Mouse (Mus musculus) embryonic stem cell, embryonic (primary cell): ENCODE measurements around the gene Wdr26.

Experiments used
- CTCF ChIA-PET, 4 experiments: fragments of 300-600 bp in 2 of 4; fragments of 350-600 bp in 2 of 4; sonication (Branson Sonifier 250); formaldehyde crosslinking; loops; one replicate each; lab custom pipeline; 2022; ENCODE audit warnings: inconsistent platforms in 2 of 4; lab: Charles Lee
- POLR2A ChIA-PET, 4 experiments: fragments of 300-600 bp in 2 of 4; fragments of 350-600 bp in 2 of 4; sonication (Branson Sonifier 250); formaldehyde crosslinking; loops; one replicate each; lab custom pipeline; 2022; ENCODE audit warnings: antibody characterized with exemption in 4 of 4, inconsistent platforms in 1 of 4; lab: Charles Lee

The Wdr26 gene

DNA sequence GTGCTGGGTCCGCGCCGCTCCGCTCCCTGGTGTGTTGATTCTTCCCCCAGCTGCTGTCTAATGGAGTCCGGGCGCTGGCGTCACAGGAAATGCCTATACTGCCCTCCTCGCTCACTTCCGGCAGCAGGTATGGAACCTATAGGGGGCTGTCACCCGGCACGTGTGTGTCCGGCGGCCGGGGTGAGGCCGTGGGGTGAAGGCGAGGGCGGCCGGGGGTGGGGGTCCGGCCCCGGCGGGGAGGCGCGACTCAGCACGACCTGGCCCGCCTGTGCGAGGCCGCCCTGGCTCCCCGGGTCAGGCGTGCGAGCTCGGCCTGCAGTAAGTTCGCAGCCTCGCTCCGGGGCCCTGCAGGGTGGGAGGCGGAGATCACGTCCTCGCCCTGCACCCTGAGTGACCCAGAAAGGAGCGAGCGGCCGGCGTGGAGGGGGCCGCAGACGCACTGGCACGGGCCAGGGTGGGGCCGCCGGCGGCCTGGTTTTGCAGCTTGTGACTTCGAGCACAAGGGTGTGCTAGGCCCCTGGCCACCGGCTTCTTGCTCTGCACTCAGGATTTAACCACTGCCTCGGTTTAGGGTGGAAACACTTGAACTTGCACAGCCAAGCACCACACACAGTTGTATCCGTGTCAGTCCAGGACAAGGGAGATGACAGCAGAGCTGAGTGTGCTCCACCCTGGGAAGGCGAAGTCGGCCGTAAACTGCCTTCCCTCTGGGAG is at the start of gene Wdr26:
Gene Wdr26, minus strand, starts transcription at position 82 of the 714 bp plus-strand sequence.
- CTCF ChIA-PET = interaction anchor here (0.5 to 1.9 kb wide), 5 partner anchors 20 to 901 kb away, joined by 3 to 7 read pairs (median 5); no protein-coding TSS in a partner anchor
- POLR2A ChIA-PET = interaction anchor here (0.5 to 6.1 kb wide), 29 partner anchors 8 to 349 kb away, joined by 3 to 75 read pairs (median 4); partner anchors contain the start of genes Nvl (in 2 of the 4) and Cnih4 (in 1 of the 4)

DNA sequence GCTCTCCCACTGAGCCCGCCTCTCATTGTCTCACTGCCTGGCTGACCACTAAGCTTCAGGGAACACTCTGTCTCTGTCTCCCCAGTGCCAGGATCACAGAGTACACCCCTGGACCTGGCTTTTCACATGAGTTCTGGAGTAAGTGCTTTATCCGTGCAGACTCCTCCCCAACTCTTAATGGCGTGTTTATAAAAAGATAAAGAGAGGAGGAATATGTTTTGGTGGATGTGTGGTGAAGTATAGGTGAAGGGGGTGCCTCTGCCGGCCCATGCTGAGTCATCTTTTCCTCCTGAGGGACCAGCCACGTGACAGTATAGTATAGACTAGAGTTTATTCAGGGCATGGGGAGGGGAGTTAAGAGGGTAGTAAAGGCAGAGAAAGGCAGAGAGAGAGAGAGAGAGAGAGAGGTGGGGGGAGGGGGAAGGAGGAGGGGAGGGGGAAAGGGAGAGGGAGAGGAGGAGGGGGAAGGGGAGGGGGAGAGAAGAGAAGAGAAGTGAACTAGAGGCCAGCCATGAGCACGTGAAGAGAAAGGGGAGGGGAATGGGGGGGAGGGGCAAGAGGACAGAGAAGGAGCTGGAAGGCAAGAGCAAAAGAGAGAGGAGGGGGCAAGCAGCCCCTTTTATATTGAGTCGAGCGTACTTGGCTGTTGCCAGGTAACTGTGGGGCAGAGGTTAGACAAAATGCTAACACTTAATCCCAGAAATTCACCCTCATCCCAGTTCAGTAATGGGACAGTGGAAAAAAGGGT is 49.3 kb upstream of the Wdr26 start:
- ChIA-PET CTCF (interaction anchor here in 2 of 4 experiments (0.6 to 1.5 kb wide), 3 partner anchors 12 to 205 kb away, joined by 3 to 9 read pairs (median 5); no protein-coding TSS in a partner anchor), POLR2A (interaction anchor here in 2 of 4 experiments (0.5 to 23.2 kb wide), 11 partner anchors 10 to 70 kb away, joined by 3 to 369 read pairs (median 4); no protein-coding TSS in a partner anchor)

DNA sequence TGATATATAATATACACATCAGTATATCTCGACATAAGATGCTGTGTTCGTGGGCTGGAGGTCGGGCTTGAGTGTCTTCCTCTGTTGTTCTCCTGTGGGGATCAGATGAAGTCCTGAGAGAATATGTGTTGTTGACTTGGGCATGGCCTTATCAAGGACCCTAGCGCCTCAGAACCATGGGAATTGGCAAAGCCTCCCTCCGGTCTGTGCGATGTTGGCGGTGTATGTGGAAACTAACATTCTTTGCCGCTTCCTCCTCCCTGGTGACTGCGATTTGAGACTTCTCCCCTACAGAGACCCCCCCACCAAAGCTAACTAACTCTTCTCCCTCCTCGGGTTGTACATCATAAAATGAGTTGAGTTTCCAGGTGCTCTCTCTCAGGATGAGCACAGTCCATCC is 48.6 kb upstream of the Wdr26 start:
- CTCF ChIA-PET = interaction anchor here in 1 of 4 experiments (0.6 kb wide), 1 partner anchor 205 kb away, joined by 9 read pairs; no protein-coding TSS in a partner anchor
- POLR2A ChIA-PET = interaction anchor here in 2 of 4 experiments (1.1 to 23.2 kb wide), 7 partner anchors 10 to 71 kb away, joined by 3 to 369 read pairs (median 5); no protein-coding TSS in a partner anchor

DNA sequence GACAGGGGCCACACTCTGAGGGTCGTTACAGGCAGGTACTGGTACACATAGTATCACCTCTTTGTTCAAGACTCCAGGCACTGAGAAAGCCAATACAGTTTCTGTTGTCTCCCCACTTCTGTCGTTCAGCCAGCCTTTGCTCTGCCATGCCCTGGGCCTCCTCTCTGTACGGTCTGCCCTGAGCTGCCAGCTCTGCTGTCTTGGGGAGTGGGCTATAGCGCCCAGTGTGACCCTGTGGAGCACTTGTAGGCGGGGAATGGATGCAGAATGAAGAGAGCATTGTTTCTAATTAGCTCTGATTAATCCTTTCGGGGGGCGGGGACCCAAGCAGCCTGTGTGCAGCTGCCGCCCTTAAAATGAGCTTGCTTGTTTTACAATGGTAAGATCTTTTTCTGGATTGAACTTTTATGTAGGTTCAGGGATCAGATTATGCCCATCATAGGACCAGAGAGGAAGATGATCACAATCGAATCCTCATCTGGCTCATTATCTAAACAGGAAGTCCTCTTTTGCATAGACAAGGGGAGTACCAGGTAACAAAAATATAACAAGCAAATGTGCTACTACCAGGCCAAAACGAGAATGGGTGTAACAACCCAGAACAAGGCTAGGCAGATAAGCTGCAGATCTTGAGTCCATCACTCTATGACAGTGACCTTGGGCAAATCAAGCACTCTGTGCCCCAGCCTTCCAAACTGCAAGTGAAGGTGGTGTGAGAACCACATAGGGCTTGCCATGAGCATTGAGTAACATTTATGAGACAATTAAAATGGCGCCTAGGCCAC is 48.0 kb upstream of the Wdr26 start:
- ChIA-PET CTCF (interaction anchor here in 2 of 4 experiments (0.6 to 2.0 kb wide), 2 partner anchors 13 to 204 kb away, joined by 5 to 9 read pairs; no protein-coding TSS in a partner anchor), POLR2A (interaction anchor here in 2 of 4 experiments (0.9 to 23.2 kb wide), 6 partner anchors 10 to 94 kb away, joined by 3 to 369 read pairs (median 5); no protein-coding TSS in a partner anchor)

DNA sequence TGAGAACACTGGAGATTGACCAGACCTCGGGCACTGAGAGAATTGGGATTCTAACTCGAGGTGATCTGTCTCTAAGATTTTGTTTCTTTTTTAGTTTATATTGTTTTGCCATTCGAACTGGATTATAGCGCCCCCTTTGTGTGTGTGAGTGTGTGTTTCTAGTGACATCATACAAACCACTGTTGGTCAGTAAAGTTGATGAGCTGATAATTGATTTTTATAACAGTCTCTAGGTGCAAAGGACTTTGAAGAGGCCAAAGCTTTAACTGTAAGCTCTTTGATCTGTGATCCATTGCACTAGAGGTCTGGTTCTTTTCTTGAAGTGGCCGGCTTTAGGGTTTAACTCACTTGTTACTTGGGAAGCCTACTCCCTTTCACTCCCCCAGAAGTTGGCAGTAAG is 47.3 kb upstream of the Wdr26 start:
- ChIA-PET CTCF (interaction anchor here in 1 of 4 experiments (2.0 kb wide), 1 partner anchor 14 kb away, joined by 5 read pairs; no protein-coding TSS in a partner anchor), POLR2A (interaction anchor here in 3 of 4 experiments (0.7 to 23.2 kb wide), 9 partner anchors 9 to 373 kb away, joined by 3 to 369 read pairs (median 5); partner anchors contain the start of gene Cnih3 (in 1 of the 3))

DNA sequence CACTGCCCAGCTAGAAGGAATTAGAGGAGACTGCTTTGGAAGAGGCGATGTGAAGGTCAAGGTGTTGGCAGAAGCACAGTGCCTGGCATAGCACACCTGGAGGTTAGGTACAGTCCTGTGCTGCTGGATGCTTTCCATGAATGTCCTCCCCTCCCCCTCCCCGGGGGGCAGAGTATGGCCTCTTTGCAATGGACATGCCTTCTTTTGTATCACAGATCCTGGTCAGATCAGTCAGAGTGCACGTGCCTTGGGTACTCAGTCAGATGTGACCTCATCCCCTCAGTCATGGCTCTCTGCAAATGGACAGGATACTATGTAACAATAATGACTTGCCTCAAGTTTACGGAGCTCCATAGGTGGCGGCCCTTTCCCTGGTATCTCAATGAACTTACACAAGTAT is 46.8 kb upstream of the Wdr26 start:
- ChIA-PET CTCF (interaction anchor here in 2 of 4 experiments (1.2 to 2.0 kb wide), 3 partner anchors 14 to 271 kb away, joined by 3 to 5 read pairs (median 5); no protein-coding TSS in a partner anchor), POLR2A (interaction anchor here in 3 of 4 experiments (0.7 to 23.2 kb wide), 11 partner anchors 9 to 373 kb away, joined by 3 to 369 read pairs (median 3); partner anchors contain the start of gene Cnih3 (in 1 of the 3))

DNA sequence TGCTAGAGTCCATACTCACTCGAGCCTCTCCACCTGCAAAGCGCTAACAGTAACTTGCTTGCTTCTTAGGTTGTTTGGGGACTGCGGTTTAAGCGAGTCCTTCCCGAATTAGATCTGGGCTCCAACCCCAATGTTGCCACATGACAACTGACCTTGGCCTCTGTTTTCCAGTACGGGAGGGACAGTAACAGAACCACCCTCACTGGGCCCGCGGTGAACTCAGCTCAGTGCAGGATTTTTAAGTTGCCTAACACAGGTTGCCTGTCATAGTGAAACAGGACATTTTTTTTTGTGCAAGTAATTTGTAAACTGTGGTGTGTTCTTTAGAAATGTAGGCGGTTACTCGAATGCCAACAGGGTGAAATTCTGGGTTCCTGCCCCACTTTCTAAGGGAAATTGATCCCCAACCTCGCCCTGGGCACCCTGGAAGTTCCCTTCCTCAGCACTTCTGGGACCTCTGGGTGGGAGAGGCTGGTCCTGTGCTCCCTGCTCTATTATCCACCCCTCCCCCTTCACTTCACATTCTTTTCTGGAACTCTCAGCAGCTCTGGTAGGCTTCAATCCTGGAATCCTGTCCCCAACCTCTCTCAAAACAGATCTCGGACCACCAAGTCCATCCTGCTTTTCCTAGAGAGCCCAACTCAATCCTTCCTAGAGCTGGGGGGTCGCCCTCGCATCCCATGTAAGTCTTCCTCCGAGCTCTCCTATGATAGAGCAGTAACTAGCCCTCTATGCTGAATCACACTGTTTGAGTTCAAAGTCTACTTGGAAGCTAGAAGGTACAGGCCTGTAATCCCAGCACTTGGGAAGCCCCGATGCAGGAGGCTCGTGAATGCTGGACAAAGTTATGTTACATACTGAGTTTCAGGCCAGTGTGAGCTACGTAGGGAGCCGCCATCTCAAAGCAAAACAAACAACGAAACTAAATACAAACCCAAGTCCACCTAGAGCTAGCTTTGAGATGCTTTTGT is 46.1 kb upstream of the Wdr26 start:
- ChIA-PET POLR2A (interaction anchor here in 3 of 4 experiments (0.5 to 23.2 kb wide), 12 partner anchors 9 to 633 kb away, joined by 3 to 369 read pairs (median 4); partner anchors contain the start of gene Cnih3 (in 1 of the 3)), CTCF (interaction anchor here in 2 of 4 experiments (1.0 to 2.0 kb wide), 4 partner anchors 15 to 271 kb away, joined by 3 to 5 read pairs (median 4); no protein-coding TSS in a partner anchor)

DNA sequence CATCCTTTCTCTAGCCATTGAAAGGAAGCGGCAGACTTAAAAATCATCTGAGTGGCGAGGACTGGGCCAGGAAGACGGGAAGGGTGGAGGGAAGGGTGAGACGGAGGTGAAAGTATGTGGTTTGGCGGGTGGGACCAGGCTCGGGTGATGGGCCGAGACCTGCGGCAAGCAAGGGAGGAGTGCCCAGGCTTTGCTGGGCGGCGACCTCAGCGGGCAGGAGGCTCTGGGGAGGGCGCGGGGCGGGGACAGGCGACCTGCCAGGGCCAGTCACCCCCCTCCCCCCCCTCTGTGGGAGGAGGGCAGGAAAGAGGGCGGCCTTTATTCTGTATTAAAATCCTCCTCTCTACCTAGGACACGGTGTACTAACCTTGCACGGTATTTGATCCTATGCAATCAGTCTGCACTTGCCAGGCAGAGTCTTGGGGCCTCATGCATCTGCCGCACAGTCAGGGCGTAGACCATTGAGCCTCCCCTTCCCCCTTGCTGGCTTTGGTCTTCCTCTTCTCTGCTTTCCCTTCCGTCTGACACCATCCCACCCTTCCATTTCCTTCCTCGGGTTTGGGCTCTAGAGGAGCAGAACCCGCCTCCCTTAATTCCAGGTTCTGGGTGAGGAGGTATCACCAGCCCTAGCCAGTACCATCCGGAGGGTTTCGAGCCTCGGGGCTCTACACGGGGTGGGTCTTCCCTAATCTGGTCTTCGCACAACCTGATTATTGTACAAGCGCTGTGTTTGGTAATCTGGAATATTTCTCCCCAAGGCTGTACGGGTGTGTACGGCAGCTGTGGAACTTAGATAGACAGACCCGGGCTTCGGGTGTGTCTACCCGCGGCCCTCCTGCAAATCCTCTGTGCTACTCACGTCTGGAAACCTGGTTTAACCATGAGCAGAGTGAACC is 45.1 kb upstream of the Wdr26 start:
- POLR2A ChIA-PET = interaction anchor here in 2 of 4 experiments (0.8 to 23.2 kb wide), 10 partner anchors 10 to 382 kb away, joined by 3 to 369 read pairs (median 4); partner anchors contain the start of gene Wdr26 (in 1 of the 2)
- CTCF ChIA-PET = interaction anchor here in 2 of 4 experiments (1.0 to 1.5 kb wide), 4 partner anchors 11 to 270 kb away, joined by 3 to 6 read pairs (median 4); no protein-coding TSS in a partner anchor

DNA sequence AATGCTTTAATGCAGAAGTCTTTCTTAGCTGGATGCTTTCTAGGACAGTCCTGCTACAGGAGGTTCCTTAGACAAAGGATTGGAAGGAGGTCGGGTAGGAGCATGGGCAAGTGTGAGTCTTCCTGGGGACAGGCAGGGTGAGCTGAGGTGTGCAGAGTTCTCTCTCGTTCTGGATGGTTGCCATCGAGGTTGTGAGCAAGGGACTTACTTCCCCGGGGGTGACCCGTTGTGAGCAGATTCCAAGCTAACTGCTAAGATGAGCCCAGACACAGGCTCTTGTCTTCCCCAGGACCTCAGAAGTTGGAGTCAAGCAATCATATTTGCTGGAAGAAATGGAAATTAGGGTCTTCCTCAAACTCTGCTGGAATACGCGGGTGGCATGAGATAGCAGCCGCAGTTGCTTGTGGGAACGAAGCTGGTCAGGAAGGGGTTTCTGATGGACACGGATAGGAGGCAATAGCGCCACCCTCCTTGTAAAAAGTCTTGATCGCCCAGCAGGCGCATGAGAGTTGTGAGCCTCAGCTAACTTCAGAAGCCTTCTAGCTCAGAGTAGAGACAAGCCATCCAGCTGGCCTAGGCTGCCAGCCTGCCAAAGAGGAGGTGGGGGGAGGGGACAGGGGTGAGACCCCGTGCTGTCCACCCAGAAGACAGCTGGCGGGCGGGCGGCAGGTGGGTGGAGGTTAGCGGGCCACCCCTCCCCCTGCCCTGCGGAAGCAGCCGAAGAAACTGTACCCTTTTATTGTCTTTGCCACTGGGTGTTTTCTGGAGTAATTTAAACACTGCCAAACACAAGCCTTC is 44.3 kb upstream of the Wdr26 start:
- POLR2A ChIA-PET = interaction anchor here in 3 of 4 experiments (0.6 to 23.2 kb wide), 14 partner anchors 10 to 381 kb away, joined by 3 to 369 read pairs (median 3); partner anchors contain the start of gene Wdr26 (in 1 of the 3)
- CTCF ChIA-PET = interaction anchor here (0.5 to 2.2 kb wide), 9 partner anchors 11 to 605 kb away, joined by 3 to 7 read pairs (median 4); no protein-coding TSS in a partner anchor

DNA sequence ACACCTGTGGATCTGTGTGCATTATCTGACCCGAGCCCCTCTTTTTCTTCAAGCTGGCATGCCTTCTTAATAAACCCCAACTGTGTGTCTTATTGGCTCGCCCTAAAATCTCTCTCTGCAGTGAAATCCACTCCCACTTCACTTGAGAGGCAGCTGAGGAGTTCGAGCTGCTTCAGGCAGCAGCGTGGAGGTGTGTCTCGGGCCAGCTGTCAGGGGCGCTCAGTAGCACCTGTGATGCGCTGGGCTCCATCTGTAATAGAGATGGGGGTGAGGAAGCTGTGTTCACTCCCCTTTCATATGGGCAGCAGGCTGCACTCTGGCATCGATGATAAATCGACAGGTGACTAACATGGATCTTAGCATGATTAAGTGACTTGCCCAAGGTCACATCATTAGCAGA is 43.6 kb upstream of the Wdr26 start:
- ChIA-PET POLR2A (interaction anchor here in 2 of 4 experiments (0.6 to 23.2 kb wide), 12 partner anchors 9 to 459 kb away, joined by 3 to 369 read pairs (median 4); no protein-coding TSS in a partner anchor), CTCF (interaction anchor here (0.5 to 2.2 kb wide), 9 partner anchors 10 to 605 kb away, joined by 3 to 11 read pairs (median 5); no protein-coding TSS in a partner anchor)

DNA sequence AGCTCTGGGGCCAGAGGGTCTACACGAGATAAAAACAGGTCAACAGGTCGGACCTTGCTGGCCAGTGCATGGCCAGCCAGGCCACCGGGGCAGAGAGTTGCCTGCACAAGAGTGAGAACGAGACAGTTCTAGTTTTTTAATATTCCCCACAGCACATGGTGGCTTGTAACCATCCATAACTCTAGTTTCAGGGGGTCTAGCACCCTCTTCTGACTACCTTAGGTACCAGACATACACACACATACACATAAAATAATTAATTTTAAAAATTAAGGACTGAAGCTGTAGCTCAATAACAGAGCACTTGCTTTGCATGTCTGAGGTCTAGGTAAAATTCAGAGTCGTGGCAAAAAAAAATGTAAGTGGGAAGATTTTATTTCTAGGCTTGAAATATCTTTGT is 39.8 kb upstream of the Wdr26 start:
- ChIA-PET CTCF (no interaction called here), POLR2A (interaction anchor here in 2 of 4 experiments (0.5 to 23.2 kb wide), 10 partner anchors 9 to 440 kb away, joined by 3 to 369 read pairs (median 5); no protein-coding TSS in a partner anchor)

DNA sequence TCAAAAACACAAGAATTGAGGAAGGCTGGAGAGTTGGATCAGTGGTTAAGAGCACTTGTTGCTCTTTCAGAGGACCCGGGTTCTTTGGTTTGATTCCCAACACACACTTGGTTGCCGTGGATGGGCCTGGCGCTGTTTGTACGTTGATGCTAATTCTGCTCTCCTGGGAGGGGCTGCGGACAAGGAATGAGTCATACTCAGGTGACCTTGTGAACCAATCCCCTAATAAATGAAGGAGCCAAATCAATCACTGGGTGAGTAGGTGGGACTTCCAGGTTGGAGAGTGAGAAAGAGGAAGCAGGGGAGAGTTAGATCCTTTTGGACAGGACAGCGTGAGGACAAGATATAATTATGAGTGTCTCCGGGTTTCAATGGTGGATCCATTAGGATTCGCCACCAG is 39.2 kb upstream of the Wdr26 start:
- CTCF ChIA-PET = interaction anchor here in 1 of 4 experiments (0.9 kb wide), 1 partner anchor 9 kb away, joined by 3 read pairs; no protein-coding TSS in a partner anchor
- POLR2A ChIA-PET = interaction anchor here in 3 of 4 experiments (0.6 to 23.2 kb wide), 13 partner anchors 8 to 591 kb away, joined by 3 to 369 read pairs (median 4); no protein-coding TSS in a partner anchor

DNA sequence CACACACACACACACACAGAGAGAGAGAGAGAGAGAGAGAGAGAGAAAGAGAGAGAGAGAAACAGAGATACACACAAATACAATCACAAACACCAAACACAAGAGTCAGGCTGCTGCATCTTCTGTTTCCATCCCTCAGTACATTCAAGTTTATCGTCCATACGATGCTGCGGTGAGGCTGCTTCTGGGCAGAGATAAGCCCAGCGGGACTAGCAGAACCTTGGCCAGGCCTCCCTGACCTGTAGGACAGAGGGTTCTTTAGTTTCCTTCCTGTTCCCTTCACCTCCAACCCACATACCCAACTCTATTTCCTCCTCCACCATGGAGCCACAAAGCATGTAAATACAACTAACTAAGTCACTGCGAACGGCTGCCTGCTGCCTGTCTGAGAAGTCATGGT is 37.7 kb upstream of the Wdr26 start:
- CTCF ChIA-PET = interaction anchor here in 1 of 4 experiments (0.8 kb wide), 1 partner anchor 17 kb away, joined by 5 read pairs; no protein-coding TSS in a partner anchor
- POLR2A ChIA-PET = interaction anchor here in 3 of 4 experiments (0.7 to 23.2 kb wide), 6 partner anchors 8 to 100 kb away, joined by 3 to 369 read pairs (median 24); no protein-coding TSS in a partner anchor
